Comparison of ENCODE assay signal across 8 mouse cellular contexts in genomic region chr2:47755716-47756115, GRCm38 (mm10).
"Had no signal": no experiment of that assay in that cellular context is flagged by ENCODE, and none has a peak within 500 bp of the region (broad histone marks: within the 10 kb centered on the region; RNA-seq: fewer than 3 reads in every experiment).

No protein-coding gene starts in this region.

- DNase-seq: kidney, adult 2 months; kidney, postnatal 14 days; kidney, postnatal 4 days; liver; right cerebral cortex, adult 18-20 months; right cerebral cortex, postnatal 14 days; right cerebral cortex, postnatal 4 days; thymus, postnatal 25 days had no signal
